ENCODE assay signal across 26 mouse cellular contexts in the genomic region with DNA sequence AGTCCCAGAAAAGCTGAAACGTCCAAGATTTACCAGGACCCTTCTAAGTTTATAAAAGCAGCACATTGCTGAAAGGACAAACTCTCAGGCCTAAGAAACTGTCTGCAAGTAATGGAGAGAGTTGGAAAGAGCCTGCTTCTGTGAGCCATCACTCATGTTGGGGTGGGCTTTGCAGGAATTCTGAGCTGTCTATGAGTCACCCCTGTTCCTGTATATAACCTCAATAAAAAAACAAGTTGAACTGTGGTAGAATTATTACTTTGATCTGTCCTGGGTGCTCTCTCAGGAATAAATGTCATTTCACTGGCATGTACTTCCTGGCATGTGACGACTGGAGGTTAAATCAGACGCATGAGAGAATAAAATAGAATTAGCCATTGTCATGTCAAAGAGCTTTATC. TPM values are rescaled to one million over a fixed set of nuclear protein-coding genes. Genes with fewer than 3 reads are reported as not detected.
DNase-seq lines count a peak whose midpoint lies in the region; ATAC-seq and TF ChIP-seq lines count a peak whose summit lies in the region.
"Had no signal": no experiment of that assay in that cellular context is flagged by ENCODE, and none has a peak within 500 bp of the region (broad histone marks: within the 10 kb centered on the region; RNA-seq: fewer than 3 reads in every experiment).

No protein-coding gene starts in this region.

- no peak for ATAC-seq in intestine, embryonic 15.5 days
- ATAC-seq: CD4-positive, CD25-positive, alpha-beta regulatory T cell, adult 4 months; forebrain, embryonic 13.5 days; forebrain, embryonic 15.5 days; forebrain, postnatal 0 days had no signal

- no peaks in the 10 kb centered on the region for H3K36me3 ChIP-seq in myocyte (ENCODE audit: control insufficient read depth, insufficient read depth)
- no peaks in the 10 kb centered on the region for H3K36me3 ChIP-seq in intestine, embryonic 15.5 days
- H3K36me3 ChIP-seq: embryonic facial prominence, embryonic 10.5 days; embryonic facial prominence, embryonic 12.5 days; forebrain, embryonic 15.5 days; G1E had no signal

- no peaks in the 10 kb centered on the region for H3K9me3 ChIP-seq in intestine, embryonic 15.5 days
- H3K9me3 ChIP-seq: embryonic facial prominence, embryonic 10.5 days; embryonic facial prominence, embryonic 12.5 days; forebrain, embryonic 13.5 days; forebrain, embryonic 15.5 days; G1E had no signal

- no peaks in the 10 kb centered on the region for H3K79me2 ChIP-seq in myocyte (ENCODE audit: control insufficient read depth, insufficient read depth)

- H3K4me1 ChIP-seq in intestine, embryonic 15.5 days (replicated peaks), result no peaks in the 10 kb centered on the region
- H3K4me1 ChIP-seq: embryonic facial prominence, embryonic 10.5 days; embryonic facial prominence, embryonic 12.5 days; forebrain, embryonic 13.5 days; forebrain, embryonic 15.5 days had no signal

- no peaks in the 10 kb centered on the region for H3K27me3 ChIP-seq in myocyte (ENCODE audit: control insufficient read depth, insufficient read depth, insufficient read length)
- no peaks in the 10 kb centered on the region for H3K27me3 ChIP-seq in intestine, embryonic 15.5 days (replicated peaks)
- H3K27me3 ChIP-seq: CH12.LX; embryonic facial prominence, embryonic 12.5 days; forebrain, embryonic 13.5 days; forebrain, embryonic 15.5 days had no signal

- peak; percentile 28 for DNase-seq in 3134 (ENCODE audit: extremely low read depth, insufficient read length, low spot score)
- peak; percentile 85 for DNase-seq in 3T3-L1 (ENCODE audit: low read depth, low spot score)
- DNase-seq in NIH3T3 (ENCODE audit: low read depth), result peak; percentile 61
- DNase-seq in cerebellum, adult 18-20 months, result no peak
- DNase-seq in Muller cell, postnatal 12 days (ENCODE audit: inconsistent ontology term), result no peak
- DNase-seq: adrenal gland, adult 2 months; adrenal gland, postnatal 10 days; adrenal gland, postnatal 25 days; cerebellum, adult 11 months; cerebellum, adult 2 months; cerebellum, adult 9-10 months; cerebellum, postnatal 10 days; cerebellum, postnatal 25 days; forebrain, postnatal 0 days had no signal

- TF ChIP-seq POLR2A in myocyte (IDR thresholded peaks at IDR 0.05; ENCODE audit: insufficient read length, low read depth), result no peak

- H3K9ac ChIP-seq in intestine, embryonic 15.5 days, result no peak overlapping the region
- H3K9ac ChIP-seq: embryonic facial prominence, embryonic 12.5 days; forebrain, embryonic 13.5 days; forebrain, embryonic 15.5 days; forebrain, postnatal 0 days had no signal

- no peak overlapping the region for H3ac ChIP-seq in myocyte (ENCODE audit: control insufficient read depth, insufficient read length)

- peak overlapping the region; percentile 54 for H3K4me2 ChIP-seq in myocyte (ENCODE audit: low read depth)
- H3K4me2 ChIP-seq in intestine, embryonic 15.5 days (replicated peaks), result no peak overlapping the region
- H3K4me2 ChIP-seq: embryonic facial prominence, embryonic 12.5 days; forebrain, embryonic 13.5 days; forebrain, embryonic 15.5 days had no signal

- no peak overlapping the region for H3K4me3 ChIP-seq in myocyte
- no peak overlapping the region for H3K4me3 ChIP-seq in intestine, embryonic 15.5 days (replicated peaks)
- H3K4me3 ChIP-seq: embryonic facial prominence, embryonic 10.5 days; embryonic facial prominence, embryonic 12.5 days; forebrain, embryonic 13.5 days; forebrain, embryonic 15.5 days had no signal

- WGBS in intestine, embryonic 15.5 days, result 44% methylated on average over 3 of the region's 3 CpGs

- no peak overlapping the region for H3K27ac ChIP-seq in intestine, embryonic 15.5 days
- H3K27ac ChIP-seq: embryonic facial prominence, embryonic 10.5 days; embryonic facial prominence, embryonic 12.5 days; forebrain, embryonic 13.5 days; forebrain, embryonic 15.5 days had no signal

TF ChIP-seq in myocyte, 11 proteins besides CTCF, POLR2A, EP300 and RAD21:
- no peak for TF ChIP-seq CEBPB (IDR thresholded peaks at IDR 0.05; ENCODE audit: insufficient read depth, poor library complexity, severe bottlenecking)
- TF ChIP-seq USF1 (IDR thresholded peaks at IDR 0.05; ENCODE audit: low read depth), result peak; percentile 35

RNA-seq across cellular contexts. Expression of a gene that starts 27.7 kb away (rescaled TPM):
- not detected for polyA plus RNA-seq in myocyte (2012; fragmentation: generic; extraction: Trizol)
- not detected in 2 replicates for polyA plus RNA-seq in intestine, embryonic 15.5 days (2015; fragmentation: Nextera tagmentation; extraction: Ambion mirVana)
- polyA plus RNA-seq: CD4-positive, CD25-positive, alpha-beta regulatory T cell, adult 4 months; cortical plate, adult 2 months; embryonic facial prominence, embryonic 10.5 days; embryonic facial prominence, embryonic 12.5 days; embryonic facial prominence, embryonic 14.5 days; forebrain, embryonic 11.5 days; forebrain, embryonic 13.5 days; forebrain, embryonic 15.5 days; G1E had no signal

Comparison
In these comparisons a context has a peak if more than half of its experiments do, and no peak if none do; other contexts are left out.
1. DNase-seq: peak in 3134 (single experiment), 3T3-L1 (single experiment) and NIH3T3 (single experiment); none in cerebellum, adult 18-20 months (0 of 2) and Muller cell, postnatal 12 days (single experiment).